Mouse (Mus musculus): ENCODE data around the gene Nexn. TPM values are rescaled to one million over a fixed set of nuclear protein-coding genes. Genes with fewer than 3 reads are reported as not detected.
"Not testable (repeated sequence)": the region's sequence is repeated elsewhere in the genome, so short reads cannot be mapped to it uniquely, and the experiment has no call there.

The Nexn gene
- 1 to 10 TPM; 1.5 to 4.7 TPM for total RNA-seq (2021)
- long read RNA-seq, experiment 1, partial matches to known transcripts = 0 of 4 reads
- long read RNA-seq, experiment 1, other reads (novel, unspliced or antisense) = 3 of 4 reads
- long read RNA-seq, experiment 2, partial matches to known transcripts = 0 of 2 reads
- long read RNA-seq, experiment 2, other reads (novel, unspliced or antisense) = 2 of 2 reads

DNA sequence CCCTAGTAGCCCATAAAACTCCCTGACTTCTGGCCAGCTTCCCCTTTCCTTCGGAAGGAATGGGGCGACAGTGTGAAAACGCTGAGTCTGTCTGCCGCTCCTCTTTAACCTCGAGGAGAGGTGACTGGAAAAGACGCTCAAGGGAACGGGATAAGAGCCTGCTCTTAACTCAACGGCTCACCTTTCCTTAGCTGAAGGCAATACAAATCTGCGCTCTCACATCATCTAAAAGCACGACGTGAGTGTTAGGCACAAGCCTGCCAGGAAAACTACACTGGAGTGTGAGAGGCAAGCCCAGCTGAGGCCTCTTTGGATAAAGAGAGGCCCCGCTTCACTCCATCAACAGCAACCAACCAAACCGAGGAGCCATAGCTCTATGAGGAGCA is at the start of gene Nexn:
TSS of gene Nexn (minus strand) at position 315 of the 386 bp plus-strand sequence.
- no peak for DNase-seq (ENCODE audit: low spot score in 2 of 2)

DNA sequence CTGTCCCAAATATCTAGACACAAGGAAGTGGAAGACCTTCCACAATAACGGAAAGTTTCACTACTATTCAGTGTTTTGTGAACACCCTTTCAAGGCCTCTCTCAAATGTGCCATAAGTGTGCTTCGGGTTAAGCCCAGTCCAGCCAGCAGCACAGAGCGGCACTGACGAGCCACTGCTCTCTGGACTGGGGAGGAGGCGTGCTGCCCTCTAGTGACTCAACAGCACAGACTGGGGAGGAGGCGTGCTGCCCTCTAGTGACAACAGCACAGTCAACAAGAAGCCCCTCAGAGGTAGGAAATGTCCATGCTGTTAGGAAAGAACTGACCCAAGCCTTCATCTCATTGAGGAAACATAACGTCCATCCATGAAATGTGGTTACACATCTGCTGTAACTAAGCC is 49.5 kb upstream of the Nexn start:
- peak; percentile 55 to 71 for DNase-seq (ENCODE audit: low spot score in 2 of 2)

DNA sequence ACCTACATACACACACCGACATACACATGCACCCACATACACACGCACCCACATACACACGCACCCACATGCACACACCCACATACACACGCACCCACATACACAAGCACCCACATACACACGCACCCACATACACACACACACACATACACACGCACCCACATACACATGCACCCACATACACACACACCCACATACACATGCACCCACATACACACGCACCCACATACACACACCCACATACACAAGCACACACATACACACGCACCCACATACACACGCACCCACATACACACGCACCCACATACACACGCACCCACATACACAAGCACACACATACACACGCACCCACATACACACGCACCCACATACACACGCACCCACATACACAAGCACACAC is 48.5 kb upstream of the Nexn start:
- not testable (repeated sequence) for DNase-seq (ENCODE audit: low spot score in 2 of 2)

DNA sequence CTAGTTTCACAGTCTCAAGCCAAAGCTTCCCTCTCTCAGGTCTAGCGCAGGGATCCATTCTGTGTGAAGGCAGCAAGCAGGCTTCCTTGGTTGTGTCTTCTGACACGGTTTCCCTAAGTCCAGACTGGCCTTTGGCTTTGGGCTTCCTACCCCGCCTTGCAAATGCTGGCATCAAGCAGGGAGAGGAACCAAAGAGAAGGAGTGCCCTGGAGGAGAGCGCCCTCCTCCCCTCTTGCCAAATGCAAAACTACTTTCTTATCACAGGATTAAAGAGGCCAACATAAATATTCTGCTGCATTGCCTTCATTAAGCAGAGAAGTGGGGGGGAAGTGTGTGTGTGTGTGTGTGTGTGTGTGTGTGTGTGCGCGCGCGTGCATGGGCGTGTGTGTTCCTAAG is 43.1 kb upstream of the Nexn start:
- no peak for DNase-seq (ENCODE audit: low spot score in 2 of 2)

DNA sequence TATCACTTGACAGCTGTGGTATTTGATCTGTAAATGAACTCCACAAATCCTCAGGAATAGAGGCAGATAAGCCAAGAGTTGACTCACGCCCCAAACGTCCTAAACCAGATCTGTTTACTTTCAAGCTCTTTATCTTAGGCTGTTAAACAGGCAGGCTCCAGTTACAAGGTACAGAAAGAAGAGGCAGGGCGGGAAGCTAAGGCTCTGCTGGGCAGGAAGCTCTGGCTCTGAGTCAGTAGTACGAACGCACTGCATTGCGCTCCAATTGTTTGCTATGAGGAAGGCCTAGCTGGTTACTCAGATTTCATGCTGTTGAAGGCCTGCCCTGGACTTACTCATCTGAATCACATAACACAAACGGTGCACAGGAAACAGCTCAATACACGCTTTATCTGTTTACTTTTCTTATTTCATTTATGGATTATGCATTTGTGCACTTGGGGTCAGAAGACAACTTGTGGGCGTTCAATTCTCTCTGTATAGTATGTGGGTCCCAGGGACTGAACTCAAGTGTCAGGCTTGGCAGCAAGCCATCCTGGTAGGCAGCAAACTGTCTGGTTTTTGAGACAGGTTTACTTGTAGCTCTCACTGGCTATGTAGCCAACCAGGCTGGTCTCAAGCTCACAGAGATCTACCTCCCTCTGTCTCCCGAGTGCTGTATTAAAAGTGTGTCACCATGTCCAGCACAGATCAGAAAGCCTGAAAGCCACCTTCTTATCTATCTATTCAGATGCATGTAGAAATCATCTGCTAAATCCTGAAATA is 42.5 kb upstream of the Nexn start:
- DNase-seq (ENCODE audit: low spot score in 2 of 2) = no peak

DNA sequence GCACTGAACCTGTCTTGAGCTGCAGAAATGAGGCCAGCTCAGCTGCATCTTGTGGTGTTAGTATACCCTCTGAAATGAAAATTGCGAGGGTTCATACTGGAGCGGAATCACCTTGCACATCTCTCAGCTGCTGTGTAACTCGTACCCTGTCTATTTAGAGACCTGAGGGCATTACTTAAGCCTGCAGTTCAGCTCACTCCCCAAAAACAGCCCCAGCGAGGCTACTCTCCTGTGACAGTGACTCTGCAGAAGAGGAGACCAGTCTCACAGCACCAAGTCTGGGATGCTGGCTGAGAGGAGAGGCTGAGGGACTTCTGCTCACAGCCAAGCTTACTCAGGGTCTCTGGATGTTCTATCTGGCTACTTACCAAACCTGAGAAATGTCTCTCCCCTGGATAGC is 39.8 kb upstream of the Nexn start:
- no peak for DNase-seq (ENCODE audit: low spot score in 2 of 2)

DNA sequence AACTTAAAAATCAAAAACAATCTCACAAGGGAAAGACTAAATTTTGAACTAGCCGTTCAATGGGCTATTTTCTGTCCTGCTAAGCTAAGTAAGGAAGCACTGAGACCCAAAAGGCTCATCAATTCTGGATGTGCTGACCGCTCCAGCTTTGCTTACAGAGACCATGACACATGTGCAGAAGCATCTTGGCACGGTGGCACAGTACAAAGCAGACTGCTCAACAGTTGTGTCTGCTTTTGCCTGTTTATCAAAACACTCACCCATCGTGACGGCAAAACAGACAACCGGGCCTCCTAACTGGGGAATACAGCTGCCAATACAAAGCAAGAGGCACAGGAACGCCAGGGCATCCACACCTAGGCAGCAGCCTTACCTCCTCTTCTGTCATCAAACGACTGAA is 38.9 kb upstream of the Nexn start:
- no peak for DNase-seq (ENCODE audit: low spot score in 2 of 2)

DNA sequence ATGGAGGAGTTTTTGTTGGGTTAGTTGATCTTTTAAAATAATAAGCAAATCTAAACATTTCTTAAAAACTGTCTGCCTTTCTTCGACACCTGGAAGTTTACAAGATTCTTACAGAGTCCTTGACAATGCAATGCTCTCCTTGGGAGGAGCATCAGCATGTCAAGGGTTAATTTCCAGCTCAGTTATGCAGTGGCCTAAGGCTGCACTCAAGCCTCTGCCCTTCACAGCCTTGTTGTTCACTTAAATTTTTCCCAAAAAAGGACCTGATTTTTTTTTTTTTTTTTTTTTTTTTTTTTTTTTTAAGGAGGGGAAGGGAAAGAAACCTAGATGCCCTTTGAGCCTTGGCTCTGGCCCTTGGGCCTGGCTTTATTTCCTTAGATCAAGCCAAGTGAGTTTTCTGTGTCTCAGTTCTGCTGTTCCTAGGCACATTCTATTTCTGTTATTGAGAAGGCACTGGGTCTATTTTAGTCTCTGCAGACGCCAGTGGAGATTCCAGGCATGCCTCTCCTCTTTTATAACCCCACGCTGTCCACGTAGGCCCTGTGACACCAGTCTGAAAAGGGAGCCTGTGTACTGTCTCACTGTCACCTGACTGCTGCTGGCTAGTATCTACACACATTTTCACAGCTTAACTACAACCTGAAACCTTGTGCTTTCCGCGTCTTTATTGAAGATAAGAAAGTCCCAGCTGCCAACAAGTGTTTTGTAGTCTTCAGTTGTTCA is 38.1 kb upstream of the Nexn start:
- no peak for DNase-seq (ENCODE audit: low spot score in 2 of 2)

DNA sequence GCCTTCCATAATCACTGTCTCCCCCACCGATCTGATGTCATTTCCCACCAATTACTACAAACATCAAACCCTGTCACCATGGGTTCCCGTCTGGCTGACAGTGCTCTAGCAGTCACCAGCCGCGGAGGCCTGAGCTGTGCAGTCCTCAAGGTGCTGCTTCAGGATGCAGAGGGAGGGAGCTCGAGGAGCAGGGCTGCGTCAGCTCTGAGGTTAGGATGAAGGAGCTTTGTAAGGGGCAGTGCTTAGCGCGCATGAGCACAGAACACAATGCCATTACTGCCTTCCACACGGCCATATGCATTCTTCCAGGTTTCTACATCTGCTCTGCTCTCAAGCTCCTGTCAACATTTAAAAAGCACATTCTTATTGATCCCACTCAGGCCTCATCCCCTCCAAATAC is 36.8 kb upstream of the Nexn start:
- no peak for DNase-seq (ENCODE audit: low spot score in 2 of 2)

DNA sequence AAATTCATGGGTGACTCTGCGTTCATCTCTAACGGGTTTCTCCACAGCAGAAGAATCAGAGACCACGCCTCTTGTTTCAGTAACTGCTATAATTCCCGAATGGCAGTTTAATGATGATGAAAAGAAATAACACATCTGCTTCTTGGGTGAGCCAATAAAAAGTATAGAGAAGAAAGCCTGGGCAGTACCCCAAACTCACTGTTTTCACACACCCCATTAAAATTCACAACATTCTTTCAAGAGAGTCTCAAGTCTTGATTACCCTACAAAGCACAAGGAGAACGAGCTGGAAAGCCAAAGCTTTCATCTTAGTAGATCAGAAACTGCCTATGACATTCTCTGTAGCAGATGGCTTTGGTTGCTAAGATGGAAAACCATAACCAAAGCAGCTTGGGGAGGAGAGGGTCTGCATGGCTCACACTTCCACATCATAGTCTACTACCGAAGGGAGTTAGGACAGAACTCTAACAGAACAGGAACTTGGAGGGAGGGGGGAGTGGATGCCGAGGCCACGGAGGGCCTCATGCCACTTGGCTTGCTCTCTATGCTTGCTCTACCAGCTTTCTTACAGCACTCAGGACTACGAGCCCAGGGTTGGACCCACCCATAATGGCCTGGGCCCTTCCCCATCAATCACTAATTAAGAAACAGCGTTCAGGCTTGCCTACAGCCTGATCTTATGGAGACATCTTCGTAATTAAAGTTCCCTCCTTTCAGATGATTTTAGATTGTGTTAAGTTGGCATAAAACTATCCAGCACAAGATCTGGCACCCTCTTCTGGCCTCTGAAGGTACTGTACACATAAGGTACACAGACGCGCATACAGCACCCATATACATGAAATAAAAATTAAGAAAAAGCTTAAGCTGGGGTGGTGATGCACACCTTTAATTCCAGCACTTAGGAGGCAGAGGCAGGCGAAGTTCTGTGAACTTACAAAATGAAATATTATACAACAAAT is 34.5 kb upstream of the Nexn start:
- no peak for DNase-seq (ENCODE audit: low spot score in 2 of 2)

DNA sequence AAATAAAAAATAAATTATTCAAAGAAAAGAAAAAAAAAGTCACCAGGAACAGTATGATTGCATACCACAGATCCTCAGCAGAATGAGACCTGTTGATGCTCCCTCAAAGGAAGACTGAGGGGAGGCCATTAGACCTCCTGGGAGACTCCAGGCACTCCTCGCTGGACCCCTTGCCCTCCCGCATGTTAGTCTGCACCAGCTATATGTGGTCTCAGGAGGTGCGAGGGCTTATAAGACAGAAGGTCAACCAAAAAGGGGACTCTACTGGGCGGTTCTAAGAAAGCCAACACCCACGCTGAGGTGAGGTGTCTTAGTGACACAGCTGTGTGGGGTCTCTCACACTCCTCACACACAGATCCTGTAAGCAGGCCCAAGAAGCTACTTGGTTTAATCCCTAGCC is 29.7 kb upstream of the Nexn start:
- no peak for DNase-seq (ENCODE audit: low spot score in 2 of 2)

DNA sequence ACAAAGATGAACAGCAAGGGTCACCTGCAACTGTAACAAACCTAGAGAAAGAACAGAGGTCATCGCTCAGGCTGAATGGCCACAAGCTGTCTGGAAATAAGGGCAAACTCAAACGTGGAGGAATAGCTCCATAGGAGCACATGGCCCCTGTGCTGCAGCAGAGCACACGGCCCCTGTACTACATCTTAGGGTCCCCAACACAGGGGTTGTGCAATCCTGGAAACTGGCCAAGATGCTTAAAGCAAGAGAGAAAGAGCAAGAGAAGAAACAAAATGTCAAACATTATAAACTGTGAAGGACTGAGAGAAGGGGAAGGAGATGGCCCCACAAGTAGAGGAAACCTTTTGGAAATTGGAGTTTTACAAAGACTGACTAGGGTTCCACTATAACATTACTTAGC is 28.2 kb upstream of the Nexn start:
- DNase-seq (ENCODE audit: low spot score in 2 of 2) = no peak

DNA sequence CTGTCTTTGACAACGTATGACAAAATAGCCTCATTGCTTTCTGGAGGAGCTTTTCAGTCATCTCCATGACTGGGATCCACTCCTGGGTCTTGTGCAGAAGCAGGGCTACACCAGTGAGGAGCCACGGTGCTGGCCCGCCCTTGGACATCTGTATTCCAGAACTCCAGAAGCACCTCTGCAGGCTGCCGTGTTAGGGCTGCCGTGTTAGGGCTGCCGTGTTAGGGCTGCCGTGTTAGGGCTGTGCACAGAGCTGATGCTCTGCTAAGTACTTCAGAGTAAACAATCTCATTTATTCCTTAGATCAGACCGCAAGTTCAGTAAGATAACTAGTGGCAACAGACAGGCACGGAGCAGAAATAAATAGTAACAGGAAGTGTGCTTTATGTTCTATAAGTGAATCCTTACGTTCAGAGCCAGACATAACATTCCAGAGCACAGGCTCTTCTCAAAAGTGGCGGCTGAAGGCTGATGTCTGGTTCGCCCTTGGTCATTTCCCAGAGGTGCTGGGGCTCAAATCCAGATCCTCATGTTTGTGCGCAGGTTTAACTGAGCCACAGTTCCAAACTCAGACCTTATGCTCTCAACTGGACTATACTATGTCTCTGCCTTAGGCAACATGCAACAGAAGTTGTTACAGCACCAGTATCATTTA is 27.5 kb upstream of the Nexn start:
- no peak for DNase-seq (ENCODE audit: low spot score in 2 of 2)

DNA sequence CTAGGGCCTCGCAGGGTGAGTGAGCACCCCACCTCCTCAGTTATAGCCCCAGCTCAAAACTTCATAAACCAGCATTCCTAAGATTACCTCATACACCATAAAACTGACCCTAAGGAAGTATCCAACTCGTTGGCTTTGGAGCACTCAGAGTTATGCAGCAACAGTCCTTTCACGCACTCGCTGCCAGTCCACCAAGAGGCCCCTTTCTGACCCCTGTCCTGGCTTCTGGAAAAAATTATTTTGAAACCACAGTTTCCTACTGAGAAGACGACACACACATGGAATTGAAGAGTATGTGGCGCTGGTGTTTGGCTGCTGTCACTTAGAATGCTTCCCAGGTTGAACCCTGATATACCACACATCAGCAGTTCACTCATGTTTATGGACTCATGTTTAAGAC is 25.7 kb upstream of the Nexn start:
- no peak for DNase-seq (ENCODE audit: low spot score in 2 of 2)

DNA sequence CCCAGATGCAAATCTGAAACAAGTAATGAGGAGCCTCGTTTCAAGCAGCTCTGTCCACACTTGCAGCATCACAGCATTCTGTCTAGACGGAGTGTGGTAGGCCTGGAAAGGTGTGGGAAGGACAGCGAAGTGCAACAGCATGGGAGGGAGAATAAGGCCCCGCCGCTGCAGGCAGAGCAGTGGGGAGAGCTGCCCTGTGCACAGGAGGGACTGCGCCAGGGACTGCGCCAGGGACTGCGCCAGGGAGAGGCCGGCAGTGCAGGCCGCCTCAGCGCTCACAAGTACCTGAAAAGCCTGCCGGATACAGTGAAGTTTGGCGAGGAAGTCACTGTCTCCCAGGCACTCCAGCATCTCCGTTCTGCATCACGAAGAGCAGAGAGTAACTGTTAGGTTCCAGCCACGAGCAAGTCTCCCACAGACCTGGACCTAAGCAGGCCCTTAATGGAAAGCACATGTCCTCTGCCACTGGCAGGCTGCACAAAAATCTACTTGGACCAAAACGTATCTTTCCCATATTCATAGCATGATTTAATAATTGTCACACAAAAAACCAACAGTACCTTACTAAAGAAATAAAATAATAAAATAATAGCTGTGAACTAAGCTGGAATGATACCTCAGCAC is 24.1 kb upstream of the Nexn start:
- no peak for DNase-seq (ENCODE audit: low spot score in 2 of 2)

DNA sequence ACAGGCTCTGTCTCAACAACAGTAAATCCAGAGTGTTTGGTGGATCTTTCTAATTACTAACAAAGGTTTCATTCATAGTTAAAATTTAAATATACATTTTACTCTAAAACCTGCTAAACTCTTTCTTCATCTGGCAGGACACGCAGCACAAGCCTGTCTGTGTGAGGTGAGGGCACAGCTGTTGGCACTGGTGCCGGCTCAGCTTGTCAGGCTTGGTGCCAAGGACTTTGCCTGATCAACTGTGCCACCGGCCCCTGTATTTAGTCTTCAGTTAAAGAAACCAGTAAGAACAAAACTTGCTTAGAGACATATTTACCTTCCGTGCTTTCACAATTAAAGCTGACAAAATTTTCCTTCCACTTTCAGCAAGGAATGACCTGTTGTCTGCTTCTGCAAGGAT is 22.6 kb upstream of the Nexn start:
- DNase-seq (ENCODE audit: low spot score in 2 of 2) = no peak

DNA sequence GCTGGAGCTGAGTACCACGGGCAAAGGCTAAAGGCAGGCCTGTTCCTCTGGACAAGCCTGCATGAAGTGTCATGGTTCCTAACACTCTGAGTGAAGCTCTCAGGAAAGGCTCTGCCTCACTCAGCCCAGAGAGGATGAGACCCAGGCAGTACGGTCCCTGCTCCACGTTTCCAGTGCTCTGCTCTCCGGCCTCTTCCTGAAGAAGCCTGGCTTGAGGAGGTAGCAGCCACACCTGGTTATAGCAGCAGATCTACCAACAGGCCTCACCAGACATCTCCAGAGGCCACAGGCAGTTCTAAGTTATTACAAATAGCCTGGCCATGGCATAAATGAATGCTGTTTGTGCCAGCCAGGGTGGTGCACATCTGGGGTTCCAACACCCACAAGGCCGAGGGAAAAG is 22.1 kb upstream of the Nexn start:
- no peak for DNase-seq (ENCODE audit: low spot score in 2 of 2)

DNA sequence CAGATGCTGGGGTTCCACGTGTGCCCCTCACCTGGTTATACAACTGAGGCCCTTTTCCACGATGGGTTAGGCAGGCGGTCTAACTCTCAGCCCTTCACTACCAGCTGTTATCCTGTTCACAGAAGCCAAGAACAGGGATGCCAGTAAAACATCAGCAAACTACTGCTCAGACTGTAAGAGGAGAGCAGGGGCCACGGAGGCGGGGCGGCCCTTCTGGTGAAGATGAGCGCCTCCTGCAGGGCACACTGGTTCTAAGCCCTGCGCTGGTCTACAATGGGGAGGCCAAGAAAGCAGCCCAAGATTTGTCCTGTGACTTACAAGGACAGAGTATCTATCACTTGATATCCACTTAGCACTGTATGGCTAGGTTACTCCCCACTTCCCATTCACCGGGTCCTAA is 21.7 kb upstream of the Nexn start:
- DNase-seq (ENCODE audit: low spot score in 2 of 2) = no peak

DNA sequence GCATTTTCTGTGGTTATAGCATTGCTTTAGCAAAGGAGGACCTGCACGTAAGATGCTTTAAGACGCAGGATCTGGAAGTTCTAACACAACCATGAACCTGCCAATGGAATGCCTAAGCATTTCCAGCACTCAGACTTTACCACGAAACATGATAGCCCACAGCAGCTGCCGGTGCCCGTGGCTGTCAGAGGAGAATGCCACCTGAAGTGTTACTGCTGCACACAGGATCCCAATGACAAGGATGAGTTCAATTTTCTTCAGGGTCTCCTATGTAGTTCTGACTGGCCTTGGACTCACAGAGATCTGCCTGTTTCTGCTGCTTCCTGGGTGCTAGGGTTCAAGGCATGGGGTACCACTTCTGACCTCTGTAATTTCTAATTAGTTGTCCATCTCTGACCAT is 18.6 kb upstream of the Nexn start:
- no peak for DNase-seq (ENCODE audit: low spot score in 2 of 2)

DNA sequence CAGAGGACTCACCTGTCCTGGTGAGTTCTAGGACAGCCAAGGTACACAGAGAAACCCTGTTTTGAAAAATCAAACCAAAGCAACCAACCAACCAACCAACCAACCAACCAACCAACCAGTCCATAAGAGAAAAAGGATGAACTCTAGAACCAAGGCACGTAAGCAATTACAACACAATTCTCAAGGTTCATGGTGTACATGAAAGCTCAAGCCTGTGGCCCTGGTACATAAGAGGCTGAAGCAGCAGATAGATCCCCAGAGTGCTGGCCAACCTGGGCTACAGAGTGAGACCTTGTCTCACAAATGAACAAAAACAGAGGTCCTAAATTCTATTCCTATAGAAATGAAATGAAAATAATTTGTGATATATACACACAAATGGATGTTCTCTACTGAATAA is 18.2 kb upstream of the Nexn start:
- DNase-seq (ENCODE audit: low spot score in 2 of 2) = no peak
